Mouse (Mus musculus) heart, embryonic 16.5 days (tissue): ENCODE measurements around the gene Kcnh2. TPM values are rescaled to one million over a fixed set of nuclear protein-coding genes. Genes with fewer than 3 reads are reported as not detected.

Experiments used
- ATAC-seq: fragments of 200-750 bp; cut with Nextera tagmentation; replicated peaks from 2 replicates; pipeline ENCODE4 v1.8.0; 2017; ENCODE audit warnings: moderate number of reproducible peaks; ENCODE audit not compliant: insufficient read depth, low FRiP score; ENCODE audit errors: extremely low read depth
- H3K27ac ChIP-seq: fragments of 300-500 bp; sonication (generic); 2 replicates; pipeline ENCODE4 v1.5.1; 2014; ENCODE audit warnings: mild to moderate bottlenecking, low read length, control low read depth, moderate library complexity
- H3K27me3 ChIP-seq: fragments of 300-500 bp; sonication (generic); 2 replicates; pipeline ENCODE4 v1.6.1; 2014; ENCODE audit warnings: low read length, mixed read lengths; ENCODE audit not compliant: control insufficient read depth, insufficient read depth
- H3K36me3 ChIP-seq: fragments of 300-500 bp; sonication (generic); 2 replicates; pipeline ENCODE4 v1.6.1; 2014; ENCODE audit not compliant: control insufficient read depth, insufficient read depth
- H3K4me1 ChIP-seq: fragments of 300-500 bp; sonication (generic); 2 replicates; pipeline ENCODE4 v1.6.1; 2014; ENCODE audit warnings: low read length, mixed read lengths; ENCODE audit not compliant: control insufficient read depth, insufficient read depth
- H3K4me2 ChIP-seq: fragments of 300-500 bp; sonication (generic); 2 replicates; pipeline ENCODE4 v1.6.1; 2014; ENCODE audit warnings: low read depth, mild to moderate bottlenecking, control low read depth, low read length
- H3K4me3 ChIP-seq: fragments of 300-500 bp; sonication (generic); 2 replicates; pipeline ENCODE4 v1.5.1; 2014; ENCODE audit warnings: mild to moderate bottlenecking, control low read depth, low read length
- H3K9ac ChIP-seq: fragments of 300-500 bp; sonication (generic); 2 replicates; pipeline ENCODE4 v1.6.1; 2014; ENCODE audit warnings: low read length, control low read depth
- H3K9me3 ChIP-seq: fragments of 300-500 bp; sonication (generic); replicated peaks from 2 replicates; pipeline ENCODE4 v1.6.1; 2016; ENCODE audit warnings: low read length; ENCODE audit not compliant: control insufficient read depth
- WGBS: fragments of 180-500 bp; shearing (Covaris S2); extraction: QIAGEN DNeasy Blood & Tissue Kit; methylation state at CpG from one replicate; pipeline ENCODE4 v1.1.7; 2014; 5-methylcytosine and 5-hydroxymethylcytosine counted together
- polyA plus RNA-seq: library from polyadenylated mRNA; unstranded; fragments of >200 nt; fragmentation: Nextera tagmentation; extraction: Ambion mirVana; gene quantifications from 2 replicates; pipeline ENCODE4 v1.2.1, GENCODE M21; 2015

Kcnh2 gene
- polyA plus RNA-seq, 1 experiment from 2014 or later, result 18.0 TPM

DNA sequence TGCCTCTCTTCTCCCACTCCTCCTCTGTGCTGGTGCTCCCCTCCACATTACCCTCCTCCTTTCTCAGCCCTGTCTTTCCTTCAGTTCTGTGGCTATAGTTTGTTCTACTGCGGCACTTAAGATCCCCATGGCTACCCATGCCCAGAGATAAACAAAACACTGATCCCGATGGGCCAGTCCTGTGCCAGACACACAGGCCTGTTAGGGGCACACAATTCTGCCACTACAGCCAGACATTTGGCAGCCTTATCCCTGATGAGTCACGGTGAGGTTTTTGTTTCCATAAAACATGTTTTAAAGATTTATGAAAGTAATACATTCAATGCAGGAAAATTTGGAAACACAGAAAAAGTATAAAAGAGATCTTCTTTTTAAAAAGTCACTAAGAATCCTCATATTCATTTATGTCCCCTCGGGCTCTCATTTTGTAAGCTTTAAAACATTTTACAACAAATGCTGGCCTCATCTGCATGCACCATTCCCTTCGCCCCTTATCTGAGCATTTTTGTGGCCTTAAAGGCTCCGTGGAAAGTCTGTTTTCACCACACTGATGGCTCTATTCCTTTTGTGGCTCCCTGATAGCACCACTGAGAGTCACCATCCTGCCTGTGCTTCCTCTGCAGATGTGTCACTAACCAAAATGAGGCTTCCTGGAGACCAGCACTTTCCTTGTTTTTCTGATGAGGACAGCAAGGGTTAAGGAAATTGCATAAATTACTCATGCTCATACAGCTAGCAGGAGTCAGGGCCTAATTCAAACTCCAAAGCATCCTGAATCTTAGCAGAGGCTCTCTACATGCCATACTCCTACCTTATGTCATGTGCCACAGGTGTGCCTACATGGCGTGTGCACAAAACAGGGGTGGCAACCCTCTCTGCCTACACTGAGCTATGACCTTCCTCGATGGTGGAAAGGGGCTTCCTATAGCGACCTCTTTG, 77.5 kb downstream of the Kcnh2 start:
- H3K4me2 ChIP-seq, result no peak overlapping the region
- H3K36me3 ChIP-seq, result no peaks in the 10 kb centered on the region
- no peak overlapping the region for H3K27ac ChIP-seq
- H3K9ac ChIP-seq, result no peak overlapping the region
- no peak overlapping the region for H3K4me3 ChIP-seq
- H3K27me3 ChIP-seq, result no peaks in the 10 kb centered on the region
- peak; percentile 28; the same call in 1 of the 2 replicates for ATAC-seq
- H3K4me1 ChIP-seq, result peaks cover 8% of the 10 kb centered on the region
- no peaks in the 10 kb centered on the region for H3K9me3 ChIP-seq
- WGBS, result 54% methylated on average over 9 of the region's 9 CpGs

DNA sequence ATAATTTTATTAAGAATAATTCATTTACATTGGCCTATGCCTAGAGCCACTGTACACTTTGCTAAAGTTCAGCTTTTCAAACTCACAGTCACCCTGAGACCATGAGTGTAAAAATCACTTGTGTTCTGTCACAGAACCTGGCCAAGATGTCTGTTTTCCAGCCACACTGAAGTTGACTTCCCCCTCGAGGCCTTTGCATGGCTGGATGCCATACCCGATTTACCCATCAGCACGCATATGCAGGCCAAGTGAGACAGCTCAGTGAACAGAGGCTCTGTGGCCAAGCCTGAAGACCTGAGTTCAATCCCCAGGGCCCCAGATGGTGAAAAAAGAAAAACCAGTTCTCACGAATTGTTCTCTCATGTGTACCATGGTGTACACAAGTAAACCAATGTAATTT, 80.5 kb downstream of the Kcnh2 start:
- Histone ChIP-seq H3K9me3 (no peaks in the 10 kb centered on the region), H3K4me2 (no peak overlapping the region), H3K36me3 (no peaks in the 10 kb centered on the region), H3K9ac (no peak overlapping the region), H3K4me1 (peaks cover 18% of the 10 kb centered on the region), H3K4me3 (no peak overlapping the region), H3K27ac (no peak overlapping the region), H3K27me3 (no peaks in the 10 kb centered on the region)
- no peak for ATAC-seq
- 65% methylated on average over 4 of the region's 4 CpGs for WGBS

Other genes starting within 250 kb of the Kcnh2 start
- 11.5 and 13.2 TPM in 2 replicates for gene Nupl2, start 186.6 kb downstream of the Kcnh2 start, polyA plus RNA-seq
- gene Nos3, start 13.2 kb upstream of the Kcnh2 start, polyA plus RNA-seq, result 27.3 and 31.9 TPM in 2 replicates
- gene Atg9b, start 40.5 kb upstream of the Kcnh2 start, polyA plus RNA-seq, result 2.3 and 2.6 TPM in 2 replicates
- 71.1 and 77.3 TPM in 2 replicates for gene Abcb8, start 42.1 kb upstream of the Kcnh2 start, polyA plus RNA-seq
- 0.14 TPM in 1 of 2 replicates, not detected in the other for gene Asic3, start 61.8 kb upstream of the Kcnh2 start, polyA plus RNA-seq
- gene Cdk5, start 71.9 kb upstream of the Kcnh2 start, polyA plus RNA-seq, result 28.5 and 30.4 TPM in 2 replicates
- 29.2 and 32.5 TPM in 2 replicates for gene Slc4a2, start 72.2 kb upstream of the Kcnh2 start, polyA plus RNA-seq
- 209 and 225 TPM in 2 replicates for gene Fastk, start 93.7 kb upstream of the Kcnh2 start, polyA plus RNA-seq
- gene Tmub1, start 96.2 kb upstream of the Kcnh2 start, polyA plus RNA-seq, result 18.4 and 20.3 TPM in 2 replicates
- 15.5 and 18.4 TPM in 2 replicates for gene Agap3, start 100.6 kb upstream of the Kcnh2 start, polyA plus RNA-seq
- not detected in 2 replicates for gene Gbx1, start 175.6 kb upstream of the Kcnh2 start, polyA plus RNA-seq
- 10.1 and 10.2 TPM in 2 replicates for gene Asb10, start 189.4 kb upstream of the Kcnh2 start, polyA plus RNA-seq
- not detected in 2 replicates for gene 4931409K22Rik, start 205.2 kb upstream of the Kcnh2 start, polyA plus RNA-seq
- 68.1 and 72.6 TPM in 2 replicates for gene Abcf2, start 225.9 kb upstream of the Kcnh2 start, polyA plus RNA-seq
- gene Chpf2, start 235.1 kb upstream of the Kcnh2 start, polyA plus RNA-seq, result 14.4 and 14.8 TPM in 2 replicates